Mouse (Mus musculus) liver, embryonic 16.5 days (tissue): ENCODE results near the gene Plcb4. TPM values are rescaled to one million over a fixed set of nuclear protein-coding genes. Genes with fewer than 3 reads are reported as not detected.

Experiments
- ATAC-seq: fragments of 200-750 bp; cut with Nextera tagmentation; 2 replicates; pipeline ENCODE4 v1.8.0; 2017; ENCODE audit warnings: low read depth, mild to moderate bottlenecking, moderate number of reproducible peaks, moderate library complexity
- H3K27ac ChIP-seq: fragments of 300-500 bp; sonication (generic); 2 replicates; pipeline ENCODE4 v1.5.1; 2014; ENCODE audit warnings: mild to moderate bottlenecking, low read length
- H3K27me3 ChIP-seq: fragments of 300-500 bp; sonication (generic); 2 replicates; pipeline ENCODE4 v1.6.1; 2014; ENCODE audit warnings: low read depth, low read length, mixed read lengths; ENCODE audit not compliant: control insufficient read depth, insufficient read depth
- H3K36me3 ChIP-seq: fragments of 300-500 bp; sonication (generic); 2 replicates; pipeline ENCODE4 v1.6.1; 2014; ENCODE audit warnings: mild to moderate bottlenecking; ENCODE audit not compliant: control insufficient read depth, insufficient read depth
- H3K4me1 ChIP-seq: fragments of 300-500 bp; sonication (generic); 2 replicates; pipeline ENCODE4 v1.6.1; 2014; ENCODE audit warnings: low read depth, low read length, mixed read lengths; ENCODE audit not compliant: control insufficient read depth
- H3K4me2 ChIP-seq: fragments of 300-500 bp; sonication (generic); 2 replicates; pipeline ENCODE4 v1.6.1; 2014; ENCODE audit warnings: low read depth, low read length, mixed read lengths
- H3K4me3 ChIP-seq: fragments of 300-500 bp; sonication (generic); 2 replicates; pipeline ENCODE4 v1.5.1; 2014; ENCODE audit warnings: low read depth, mild to moderate bottlenecking, low read length
- H3K9ac ChIP-seq: fragments of 300-500 bp; sonication (generic); 2 replicates; pipeline ENCODE4 v1.6.1; 2014; ENCODE audit warnings: low read depth, low read length
- H3K9me3 ChIP-seq: fragments of 300-500 bp; sonication (generic); replicated peaks from 2 replicates; pipeline ENCODE4 v1.6.1; 2016; ENCODE audit warnings: low read length; ENCODE audit not compliant: control insufficient read depth
- WGBS: fragments of 180-500 bp; shearing (Covaris S2); extraction: QIAGEN DNeasy Blood & Tissue Kit; methylation state at CpG from one replicate; pipeline ENCODE4 v1.1.7; 2014; ENCODE audit not compliant: insufficient replicate concordance; 5-methylcytosine and 5-hydroxymethylcytosine counted together
- polyA plus RNA-seq: library from polyadenylated mRNA; unstranded; fragments of >200 nt; fragmentation: Nextera tagmentation; extraction: Ambion mirVana; gene quantifications from 2 replicates; pipeline ENCODE4 v1.2.1, GENCODE M21; 2015

The Plcb4 gene
- polyA plus RNA-seq, 1 experiment from 2014 or later, result 2.3 TPM

DNA sequence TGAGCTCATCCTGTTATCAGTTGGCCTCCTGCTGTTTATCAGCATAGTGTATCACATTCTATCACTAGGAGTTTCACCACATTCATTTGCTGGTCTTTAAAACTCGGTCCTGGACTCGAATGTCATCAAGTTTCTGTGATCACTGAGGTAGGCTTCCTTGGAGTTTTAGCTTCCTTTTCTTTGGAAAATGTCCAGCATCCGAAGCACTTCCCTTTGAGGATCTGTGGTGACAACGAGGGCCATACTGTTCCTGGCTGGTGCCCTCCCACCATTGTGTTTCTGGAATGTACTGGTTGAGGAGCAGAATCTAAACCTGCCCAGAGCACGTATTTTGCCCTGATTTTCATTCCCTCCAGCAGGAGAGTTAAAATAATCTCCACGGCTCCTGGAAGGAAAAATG lies 260.8 kb downstream of the Plcb4 start:
- H3K4me2 ChIP-seq, result no peak overlapping the region
- H3K27me3 ChIP-seq, result no peaks in the 10 kb centered on the region
- no peak overlapping the region for H3K4me3 ChIP-seq
- H3K4me1 ChIP-seq, result no peaks in the 10 kb centered on the region
- 52% methylated on average over 6 of the region's 6 CpGs for WGBS
- no peak for ATAC-seq
- H3K36me3 ChIP-seq, result no peaks in the 10 kb centered on the region
- H3K27ac ChIP-seq, result no peak overlapping the region
- no peak overlapping the region for H3K9ac ChIP-seq
- no peaks in the 10 kb centered on the region for H3K9me3 ChIP-seq

DNA sequence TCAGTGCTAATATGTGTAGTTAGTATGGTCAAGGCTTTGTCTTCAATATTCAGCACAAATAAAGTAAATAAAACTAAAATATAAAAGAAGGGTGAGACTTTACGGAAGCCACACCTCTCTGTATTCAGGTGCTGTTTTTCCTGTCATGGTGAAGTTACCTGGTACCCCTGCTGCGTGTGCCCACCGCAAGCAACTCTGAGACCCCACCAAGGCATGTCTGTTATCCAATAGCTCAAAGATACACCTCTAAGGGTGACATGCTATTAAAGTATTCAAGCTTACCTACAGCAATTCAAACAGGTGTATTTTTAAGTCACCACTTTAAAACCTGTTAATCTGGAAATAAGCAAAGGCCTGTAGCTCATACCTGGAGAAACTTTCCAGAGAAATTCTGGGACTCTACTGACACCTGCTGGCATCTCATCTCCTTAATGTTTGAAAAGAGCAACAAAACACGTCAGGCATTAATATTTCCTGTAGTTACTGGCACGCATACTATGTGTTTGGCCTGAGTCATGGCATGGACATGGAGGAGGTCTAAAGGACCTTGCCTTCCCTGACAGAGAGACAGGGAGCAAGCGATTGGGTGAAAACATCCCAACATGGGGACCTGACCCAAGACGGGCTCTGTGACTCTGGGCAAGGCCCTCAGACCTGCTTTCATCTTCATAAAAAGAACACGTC lies 268.0 kb downstream of the Plcb4 start:
- Histone ChIP-seq H3K4me3 (no peak overlapping the region), H3K4me1 (no peaks in the 10 kb centered on the region), H3K9ac (no peak overlapping the region), H3K27ac (no peak overlapping the region), H3K36me3 (no peaks in the 10 kb centered on the region), H3K27me3 (no peaks in the 10 kb centered on the region), H3K9me3 (no peaks in the 10 kb centered on the region), H3K4me2 (no peak overlapping the region)
- no peak for ATAC-seq
- 62% methylated on average over 8 of the region's 8 CpGs for WGBS

DNA sequence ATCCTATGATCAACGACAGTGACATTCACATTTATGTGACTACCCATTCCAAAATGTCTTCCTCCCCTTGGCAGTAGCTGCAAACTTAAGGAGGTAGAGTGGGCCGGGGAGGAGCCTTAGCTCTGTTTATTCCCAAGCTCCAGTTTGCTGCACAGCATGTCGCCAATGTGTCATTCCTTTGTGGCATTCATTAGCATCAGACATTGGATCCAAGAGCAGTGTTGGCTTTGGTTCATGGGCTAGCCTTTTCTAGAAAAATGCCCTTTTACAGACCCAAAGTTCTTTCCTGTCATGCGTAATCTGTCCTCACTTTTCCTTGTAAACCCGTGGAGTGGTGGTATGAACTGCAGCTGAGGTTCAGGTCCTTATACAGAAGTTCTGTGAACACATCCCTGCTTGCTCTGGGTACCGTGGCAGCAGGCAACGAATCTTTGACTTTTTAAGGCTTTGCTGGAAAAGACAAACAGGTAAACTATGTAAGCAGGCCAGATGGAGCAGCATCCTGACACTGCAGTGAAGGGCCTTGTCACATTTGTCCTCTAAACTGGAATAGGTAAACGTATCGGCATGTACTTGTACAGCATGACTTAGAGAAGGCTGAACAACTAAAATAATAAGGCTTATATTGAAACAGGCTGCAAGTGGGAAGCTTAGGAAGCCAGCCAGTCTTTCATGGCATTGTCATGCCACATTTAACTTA lies 270.4 kb downstream of the Plcb4 start:
- no peak overlapping the region for H3K27ac ChIP-seq
- H3K9me3 ChIP-seq, result no peaks in the 10 kb centered on the region
- no peaks in the 10 kb centered on the region for H3K4me1 ChIP-seq
- no peak overlapping the region for H3K4me3 ChIP-seq
- ATAC-seq, result no peak
- H3K4me2 ChIP-seq, result no peak overlapping the region
- no peak overlapping the region for H3K9ac ChIP-seq
- 65% methylated on average over 9 of the region's 9 CpGs for whole genome bisulfite sequencing
- H3K36me3 ChIP-seq, result no peaks in the 10 kb centered on the region
- H3K27me3 ChIP-seq, result no peaks in the 10 kb centered on the region

DNA sequence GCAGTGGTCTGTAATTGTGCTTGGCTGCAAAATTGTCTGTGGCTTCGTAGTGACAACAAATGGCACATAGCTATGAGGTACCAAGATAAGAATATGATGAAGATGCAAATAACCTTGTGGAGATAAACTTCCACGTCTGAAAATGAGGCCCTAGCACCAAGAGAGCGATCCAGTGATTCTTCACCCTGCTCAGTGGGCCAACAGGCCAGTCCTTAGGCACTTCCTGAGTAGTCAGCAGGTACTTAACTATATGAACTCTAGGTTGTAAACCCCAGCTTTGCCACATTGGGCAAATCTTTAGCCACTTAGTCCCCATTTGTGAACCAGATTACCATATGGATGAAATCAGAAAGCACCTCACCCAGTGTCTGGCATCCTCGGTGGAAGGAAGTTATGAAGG lies 271.9 kb downstream of the Plcb4 start:
- Histone ChIP-seq H3K9ac (no peak overlapping the region), H3K36me3 (no peaks in the 10 kb centered on the region), H3K4me2 (no peak overlapping the region), H3K27ac (no peak overlapping the region), H3K4me3 (no peak overlapping the region), H3K27me3 (no peaks in the 10 kb centered on the region), H3K4me1 (no peaks in the 10 kb centered on the region), H3K9me3 (no peaks in the 10 kb centered on the region)
- ATAC-seq, result no peak
- WGBS, result 43% methylated on average over 4 of the region's 4 CpGs

DNA sequence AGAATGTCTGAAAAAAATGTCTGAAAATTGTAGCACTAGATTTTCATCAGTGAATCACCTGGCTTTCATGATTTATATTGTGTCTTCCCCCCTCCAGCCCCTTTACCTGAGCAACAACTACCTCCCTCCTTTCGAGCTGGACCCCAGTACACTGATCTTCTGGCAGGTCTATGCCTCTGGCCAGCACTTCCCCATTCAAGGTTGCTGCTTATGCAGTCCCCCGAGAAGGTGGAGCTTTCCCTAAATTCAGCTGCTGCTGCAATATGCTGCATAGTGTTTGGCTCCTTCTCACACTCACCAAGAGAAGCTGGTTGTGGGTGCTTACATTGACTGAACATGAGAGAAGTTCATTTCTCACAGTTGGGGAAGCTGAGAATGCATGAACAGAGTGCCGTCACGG lies 273.8 kb downstream of the Plcb4 start:
- Histone ChIP-seq H3K27ac (no peak overlapping the region), H3K36me3 (no peaks in the 10 kb centered on the region), H3K4me2 (no peak overlapping the region), H3K4me3 (no peak overlapping the region), H3K9me3 (no peaks in the 10 kb centered on the region), H3K4me1 (no peaks in the 10 kb centered on the region), H3K9ac (no peak overlapping the region), H3K27me3 (no peaks in the 10 kb centered on the region)
- ATAC-seq, result no peak
- WGBS, result 64% methylated on average over 4 of the region's 4 CpGs

DNA sequence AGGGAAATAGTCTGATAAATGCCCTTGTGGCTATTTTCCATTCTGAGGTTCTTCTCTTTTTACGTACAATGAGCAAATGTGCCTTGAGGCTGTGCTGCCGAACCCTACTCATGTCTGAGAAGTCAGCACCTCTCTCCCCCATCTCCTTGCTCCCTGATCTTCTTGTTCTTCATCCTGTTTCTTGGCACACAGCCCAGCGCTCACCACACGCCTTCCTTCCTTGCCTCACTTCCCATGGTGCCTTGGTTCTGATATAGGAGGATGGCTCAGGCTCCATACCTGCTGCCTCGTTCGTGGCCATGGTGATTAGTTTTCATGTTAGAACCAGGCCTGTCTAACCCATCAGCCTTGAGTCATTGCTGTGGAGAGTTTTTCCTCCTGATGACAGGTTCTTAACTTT lies 277.6 kb downstream of the Plcb4 start:
- no peak overlapping the region for H3K9ac ChIP-seq
- no peaks in the 10 kb centered on the region for H3K36me3 ChIP-seq
- WGBS, result 66% methylated on average over 6 of the region's 6 CpGs
- no peaks in the 10 kb centered on the region for H3K27me3 ChIP-seq
- H3K9me3 ChIP-seq, result no peaks in the 10 kb centered on the region
- no peak overlapping the region for H3K4me2 ChIP-seq
- no peak overlapping the region for H3K27ac ChIP-seq
- H3K4me1 ChIP-seq, result no peaks in the 10 kb centered on the region
- H3K4me3 ChIP-seq, result no peak overlapping the region
- ATAC-seq, result no peak

DNA sequence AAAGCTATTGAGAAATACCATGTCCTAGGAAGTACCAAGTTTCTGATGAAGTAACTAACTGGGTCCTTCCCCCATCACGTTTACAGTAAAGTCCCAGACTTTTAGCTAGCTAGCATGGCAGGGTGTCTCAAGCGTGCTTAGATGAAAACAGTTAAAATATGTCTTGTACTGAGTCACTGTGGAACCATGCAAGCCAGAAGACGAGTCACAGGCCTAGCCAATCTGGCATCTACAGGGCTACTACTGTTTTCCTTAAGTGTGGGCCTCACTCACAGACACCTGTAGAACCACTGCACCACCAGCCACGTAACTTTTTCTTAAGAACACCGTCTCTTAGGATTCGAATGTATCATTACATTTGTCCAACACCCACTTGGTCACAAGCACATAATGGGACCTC lies 278.8 kb downstream of the Plcb4 start:
- 62% methylated on average over 6 of the region's 6 CpGs for WGBS

DNA sequence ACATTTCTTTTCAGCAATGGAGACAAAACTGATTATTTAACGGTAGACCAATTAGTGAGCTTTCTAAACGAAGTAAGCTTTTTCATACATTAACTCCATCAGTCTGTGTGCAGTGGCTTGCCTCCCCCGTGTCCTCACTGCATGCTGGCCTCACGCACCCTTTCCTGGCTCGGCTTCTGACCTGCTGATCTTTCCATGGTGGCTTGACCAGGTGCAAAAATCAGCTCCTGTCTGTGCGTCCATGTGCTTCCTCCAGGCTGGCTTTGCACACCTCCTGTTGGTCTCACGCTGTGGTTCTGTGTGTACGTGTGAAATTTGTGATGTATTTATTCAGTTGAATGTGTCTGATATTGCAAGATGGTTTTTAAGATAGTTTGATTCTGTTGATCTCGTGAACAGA lies 281.1 kb downstream of the Plcb4 start:
- 62% methylated on average over 9 of the region's 9 CpGs for WGBS
- no peak overlapping the region for H3K4me3 ChIP-seq
- H3K36me3 ChIP-seq, result no peaks in the 10 kb centered on the region
- no peaks in the 10 kb centered on the region for H3K9me3 ChIP-seq
- H3K27me3 ChIP-seq, result no peaks in the 10 kb centered on the region
- no peak overlapping the region for H3K27ac ChIP-seq
- no peak overlapping the region for H3K4me2 ChIP-seq
- no peak overlapping the region for H3K9ac ChIP-seq
- no peak for ATAC-seq
- H3K4me1 ChIP-seq, result no peaks in the 10 kb centered on the region

More for the DNA sequence above, 278.8 kb downstream of the Plcb4 start:
- Histone ChIP-seq H3K9ac (no peak overlapping the region), H3K4me2 (no peak overlapping the region), H3K4me1 (no peaks in the 10 kb centered on the region), H3K9me3 (no peaks in the 10 kb centered on the region), H3K4me3 (no peak overlapping the region), H3K36me3 (no peaks in the 10 kb centered on the region), H3K27me3 (no peaks in the 10 kb centered on the region), H3K27ac (no peak overlapping the region)
- ATAC-seq, result no peak

DNA sequence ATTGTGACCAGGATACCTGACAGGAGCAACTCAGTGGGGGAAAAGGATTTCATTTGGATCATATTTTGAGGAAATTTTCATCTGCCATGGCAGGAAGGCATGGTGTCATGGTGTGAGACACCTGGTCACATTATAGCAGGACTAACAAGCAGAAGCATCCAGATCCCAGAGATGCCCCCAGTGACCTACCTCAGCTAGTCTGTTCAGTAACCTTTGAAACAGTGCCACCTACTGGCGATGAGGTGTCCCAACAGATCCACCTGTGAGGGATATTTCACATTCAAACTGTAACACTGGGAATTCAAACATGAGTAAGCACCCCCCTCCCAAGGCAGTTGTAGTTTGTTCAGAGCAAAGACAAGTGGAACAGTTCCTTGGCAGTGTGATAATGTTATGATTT lies 289.0 kb downstream of the Plcb4 start:
- no peaks in the 10 kb centered on the region for H3K4me1 ChIP-seq
- H3K9me3 ChIP-seq, result peaks cover 2% of the 10 kb centered on the region; the same call in 1 of the 2 replicates
- no peaks in the 10 kb centered on the region for H3K27me3 ChIP-seq
- H3K36me3 ChIP-seq, result no peaks in the 10 kb centered on the region
- H3K27ac ChIP-seq, result no peak overlapping the region
- 69% methylated on average over 1 of the region's 1 CpGs for WGBS
- H3K9ac ChIP-seq, result no peak overlapping the region
- H3K4me3 ChIP-seq, result no peak overlapping the region
- no peak overlapping the region for H3K4me2 ChIP-seq
- no peak for ATAC-seq
